ENCODE assay signal across 32 mouse cellular contexts in genomic region chr10:115515503-115515902, GRCm38 (mm10). TPM values are rescaled to one million over a fixed set of nuclear protein-coding genes. Genes with fewer than 3 reads are reported as not detected.
DNase-seq lines count a peak whose midpoint lies in the region; TF ChIP-seq lines count a peak whose summit lies in the region.
"Had no signal": no experiment of that assay in that cellular context is flagged by ENCODE, and none has a peak within 500 bp of the region (broad histone marks: within the 10 kb centered on the region; RNA-seq: fewer than 3 reads in every experiment).

No protein-coding gene starts in this region.

- intact Hi-C loops in heart, adult 2 months (cut with DNase I), result no loop called here

- 70% methylated on average over 7 of the region's 7 CpGs for WGBS in heart, adult 2 months

- H3K36me3 ChIP-seq in heart, adult 2 months (ENCODE audit: control insufficient read depth, insufficient read depth, low read length), result no peaks in the 10 kb centered on the region
- H3K36me3 ChIP-seq: forebrain, embryonic 10.5 days; heart, embryonic 10.5 days; hindbrain, embryonic 15.5 days; midbrain, embryonic 12.5 days; neural tube, embryonic 15.5 days had no signal

- peak; percentile 45 for DNase-seq in heart, adult 11 months
- DNase-seq in heart, adult 2 months, result no peak
- peak; percentile 24 for DNase-seq in brain, embryonic 18.5 days (ENCODE audit: low read depth, low spot score)
- peak; percentile 41 to 82 for DNase-seq in layer of hippocampus, adult 2 months (ENCODE audit: low spot score in 2 of 2)
- DNase-seq in layer of hippocampus, postnatal 36 days, result peak; percentile 46 to 50
- no peak for DNase-seq in urinary bladder, adult 2 months (ENCODE audit: low spot score)
- DNase-seq in ovary, postnatal 14 days (ENCODE audit: low spot score), result no peak
- DNase-seq in heart, adult 8-10 months (ENCODE audit: low spot score), result no peak
- DNase-seq: adrenal gland, postnatal 36 days; cerebellum, adult 18-20 months; cerebellum, postnatal 14 days; gastrocnemius, postnatal 36 days; heart, postnatal 4 days; kidney, adult 8-10 months; kidney, postnatal 10 days; liver, postnatal 0 days; lung, postnatal 10 days; right cerebral cortex, postnatal 25 days; thymus, postnatal 14 days had no signal

- TF ChIP-seq CTCF in heart, adult 2 months (IDR thresholded peaks at IDR 0.05), result no peak
- TF ChIP-seq CTCF in layer of hippocampus, adult 2 months (conservative IDR thresholded peaks at IDR 0.05), result no peak

- H3K4me1 ChIP-seq in heart, adult 2 months (ENCODE audit: control insufficient read depth, insufficient read depth, low read length), result no peaks in the 10 kb centered on the region
- H3K4me1 ChIP-seq: hindbrain, embryonic 15.5 days; neural tube, embryonic 15.5 days had no signal

- TF ChIP-seq POLR2A in heart, adult 2 months (IDR thresholded peaks at IDR 0.05; ENCODE audit: insufficient read depth, low read depth, low read length), result no peak

- no peaks in the 10 kb centered on the region for H3K79me2 ChIP-seq in heart, adult 2 months (replicated peaks; ENCODE audit: control insufficient read depth, insufficient read depth, low read length)

- H3K9ac ChIP-seq in heart, adult 2 months (ENCODE audit: low read depth, low read length), result no peak overlapping the region
- H3K9ac ChIP-seq: hindbrain, embryonic 15.5 days; liver, postnatal 0 days; midbrain, embryonic 12.5 days; neural tube, embryonic 15.5 days had no signal

- no peak overlapping the region for H3K4me3 ChIP-seq in heart, adult 2 months
- H3K4me3 ChIP-seq in layer of hippocampus, adult 2 months, result no peak overlapping the region
- H3K4me3 ChIP-seq: forebrain, embryonic 10.5 days; heart, embryonic 10.5 days; hindbrain, embryonic 15.5 days; midbrain, embryonic 12.5 days; neural tube, embryonic 15.5 days had no signal

- H3K27me3 ChIP-seq in heart, adult 2 months (ENCODE audit: control insufficient read depth, insufficient read depth, low read length), result no peaks in the 10 kb centered on the region
- H3K27me3 ChIP-seq: hindbrain, embryonic 15.5 days; neural tube, embryonic 15.5 days; Patski had no signal

- no peak for TF ChIP-seq EP300 in heart, adult 2 months (IDR thresholded peaks at IDR 0.05; ENCODE audit: insufficient read depth, low read depth, low read length)

- no peak overlapping the region for H3K27ac ChIP-seq in heart, adult 2 months
- no peak overlapping the region for H3K27ac ChIP-seq in layer of hippocampus, adult 2 months
- H3K27ac ChIP-seq: forebrain, embryonic 10.5 days; heart, embryonic 10.5 days; hindbrain, embryonic 15.5 days; midbrain, embryonic 12.5 days; neural tube, embryonic 15.5 days had no signal

RNA-seq across cellular contexts. Expression of gene A930009A15Rik, which starts 54.3 kb away (rescaled TPM):
- not detected for total RNA-seq in heart, adult 2 months (2021)
- not detected in 2 replicates for polyA plus RNA-seq in heart, adult 2 months (2012; rRNA removed)
- under 1 TPM in 1 of 2 experiments, not detected in 1; 0.61 TPM for total RNA-seq in layer of hippocampus, adult 2 months (2021)
- total RNA-seq in layer of hippocampus, postnatal 36 days (2021), result under 1 TPM; 0.47 to 0.66 TPM
- not detected in 2 replicates for polyA plus RNA-seq in urinary bladder, adult 2 months (2012; rRNA removed)
- total RNA-seq in heart, adult 8-10 months (2022), result not detected
- total RNA-seq: adrenal gland, adult 18-20 months; adrenal gland, postnatal 36 days; ES-E14; gastrocnemius, postnatal 36 days; heart, postnatal 4 days; liver, adult 2 months; megakaryocyte, adult 5-6 weeks had no signal
- polyA plus RNA-seq: forebrain, embryonic 10.5 days; heart, embryonic 10.5 days; heart, embryonic 16.5 days; intestine, embryonic 14.5 days; limb, embryonic 11.5 days; liver, adult 2 months; Patski had no signal

Comparison
In these comparisons a context has a peak if more than half of its experiments do, and no peak if none do; other contexts are left out.
1. DNase-seq: peak in heart, adult 11 months (single experiment), brain, embryonic 18.5 days (single experiment), layer of hippocampus, adult 2 months (2 of 2) and layer of hippocampus, postnatal 36 days (2 of 2); none in heart, adult 2 months (0 of 2), urinary bladder, adult 2 months (single experiment), ovary, postnatal 14 days (single experiment) and heart, adult 8-10 months (single experiment).